Mouse (Mus musculus): ENCODE measurements at regions not wholly inside any gene's neighbourhood (a gene's known extent, or its start where the extent isn't known, plus 50 kb on each side); places are given as distances from the start of the nearest gene placed in this dataset.

GRCm38 (mm10) chr16:12693346-12693745, 416.1 kb upstream of the Ercc4 start:
- Histone ChIP-seq H3K4me2 (replicated peaks; ENCODE audit: low read depth) (no peak overlapping the region), H3K27ac (replicated peaks) (no peak overlapping the region), H3K4me1 (replicated peaks; ENCODE audit: control insufficient read depth, insufficient read depth) (no peaks in the 10 kb centered on the region), H3K9ac (ENCODE audit: low read length) (no peak overlapping the region), H3K4me3 (ENCODE audit: low read depth, low read length) (no peak overlapping the region), H3K9me3 (ENCODE audit: control insufficient read depth, low read length) (no peaks in the 10 kb centered on the region), H3K27me3 (ENCODE audit: control insufficient read depth, insufficient read depth, low read length) (no peaks in the 10 kb centered on the region), H3K36me3 (ENCODE audit: control insufficient read depth, insufficient read depth, low read length) (no peaks in the 10 kb centered on the region)
- TF ChIP-seq CTCF (IDR thresholded peaks at IDR 0.05; ENCODE audit: low read depth) (no peak), EP300 (optimal IDR thresholded peaks at IDR 0.05) (no peak)
- DNase-seq (ENCODE audit: low spot score): no peak
- no peak for ATAC-seq (ENCODE audit: low FRiP score, low TSS enrichment)
- WGBS: 53% methylated on average over 7 of the region's 7 CpGs

- Histone ChIP-seq H3K36me3 (ENCODE audit: control insufficient read depth, insufficient read depth, low read length) (no peaks in the 10 kb centered on the region), H3K9me3 (ENCODE audit: control insufficient read depth, low read length) (no peaks in the 10 kb centered on the region), H3K27me3 (ENCODE audit: control insufficient read depth, insufficient read depth, low read length) (no peaks in the 10 kb centered on the region), H3K4me1 (replicated peaks; ENCODE audit: control insufficient read depth, insufficient read depth) (no peaks in the 10 kb centered on the region), H3K9ac (ENCODE audit: low read length) (no peak overlapping the region), H3K4me2 (replicated peaks; ENCODE audit: low read depth) (no peak overlapping the region), H3K4me3 (ENCODE audit: low read depth, low read length) (no peak overlapping the region), H3K27ac (replicated peaks) (no peak overlapping the region)
- no peak for ATAC-seq (ENCODE audit: low FRiP score, low TSS enrichment)
- no peak for DNase-seq (ENCODE audit: low spot score)
- WGBS: 70% methylated on average over 3 of the region's 3 CpGs
- TF ChIP-seq CTCF (IDR thresholded peaks at IDR 0.05; ENCODE audit: low read depth) (no peak), EP300 (optimal IDR thresholded peaks at IDR 0.05) (no peak)
These were observed 414.8 kb upstream of the Ercc4 start for GRCm38 (mm10) chr16:12694646-12695045.

- no peak for DNase-seq (ENCODE audit: low spot score)
- Histone ChIP-seq H3K4me2 (replicated peaks; ENCODE audit: low read depth) (no peak overlapping the region), H3K4me1 (replicated peaks; ENCODE audit: control insufficient read depth, insufficient read depth) (no peaks in the 10 kb centered on the region), H3K36me3 (ENCODE audit: control insufficient read depth, insufficient read depth, low read length) (no peaks in the 10 kb centered on the region), H3K27me3 (ENCODE audit: control insufficient read depth, insufficient read depth, low read length) (no peaks in the 10 kb centered on the region), H3K4me3 (ENCODE audit: low read depth, low read length) (no peak overlapping the region), H3K27ac (replicated peaks) (no peak overlapping the region), H3K9ac (ENCODE audit: low read length) (no peak overlapping the region), H3K9me3 (ENCODE audit: control insufficient read depth, low read length) (no peaks in the 10 kb centered on the region)
- ATAC-seq (ENCODE audit: low FRiP score, low TSS enrichment): no peak
- TF ChIP-seq EP300 (optimal IDR thresholded peaks at IDR 0.05) (no peak), CTCF (IDR thresholded peaks at IDR 0.05; ENCODE audit: low read depth) (no peak)
- WGBS: 84% methylated on average over 10 of the region's 10 CpGs
These were observed 412.4 kb upstream of the Ercc4 start for GRCm38 (mm10) chr16:12696939-12697621.

GRCm38 (mm10) chr16:12699557-12699956, 409.9 kb upstream of the Ercc4 start:
- TF ChIP-seq EP300 (optimal IDR thresholded peaks at IDR 0.05) (no peak), CTCF (IDR thresholded peaks at IDR 0.05; ENCODE audit: low read depth) (no peak)
- Histone ChIP-seq H3K27me3 (ENCODE audit: control insufficient read depth, insufficient read depth, low read length) (no peaks in the 10 kb centered on the region), H3K4me3 (ENCODE audit: low read depth, low read length) (no peak overlapping the region), H3K4me1 (replicated peaks; ENCODE audit: control insufficient read depth, insufficient read depth) (no peaks in the 10 kb centered on the region), H3K4me2 (replicated peaks; ENCODE audit: low read depth) (no peak overlapping the region), H3K9ac (ENCODE audit: low read length) (no peak overlapping the region), H3K27ac (replicated peaks) (no peak overlapping the region), H3K36me3 (ENCODE audit: control insufficient read depth, insufficient read depth, low read length) (no peaks in the 10 kb centered on the region), H3K9me3 (ENCODE audit: control insufficient read depth, low read length) (no peaks in the 10 kb centered on the region)
- WGBS: 90% methylated on average over 5 of the region's 5 CpGs
- no peak for DNase-seq (ENCODE audit: low spot score)
- no peak for ATAC-seq (ENCODE audit: low FRiP score, low TSS enrichment)

- H3K4me1 ChIP-seq (replicated peaks; ENCODE audit: control insufficient read depth, insufficient read depth): no peaks in the 10 kb centered on the region
- no peak overlapping the region for H3K4me2 ChIP-seq (replicated peaks; ENCODE audit: low read depth)
- no peaks in the 10 kb centered on the region for H3K36me3 ChIP-seq (ENCODE audit: control insufficient read depth, insufficient read depth, low read length)
- no peak overlapping the region for H3K27ac ChIP-seq (replicated peaks)
- 93% methylated on average over 10 of the region's 10 CpGs for WGBS
- ATAC-seq (ENCODE audit: low FRiP score, low TSS enrichment): no peak
- no peak for DNase-seq (ENCODE audit: low spot score)
- H3K9ac ChIP-seq (ENCODE audit: low read length): no peak overlapping the region
- TF ChIP-seq EP300 (optimal IDR thresholded peaks at IDR 0.05) (no peak), CTCF (IDR thresholded peaks at IDR 0.05; ENCODE audit: low read depth) (no peak)
- no peaks in the 10 kb centered on the region for H3K27me3 ChIP-seq (ENCODE audit: control insufficient read depth, insufficient read depth, low read length)
- no peaks in the 10 kb centered on the region for H3K9me3 ChIP-seq (ENCODE audit: control insufficient read depth, low read length)
- no peak overlapping the region for H3K4me3 ChIP-seq (ENCODE audit: low read depth, low read length)
These were observed 409.4 kb upstream of the Ercc4 start for GRCm38 (mm10) chr16:12700088-12700487.

- H3K4me2 ChIP-seq (replicated peaks; ENCODE audit: low read depth): no peak overlapping the region
- H3K27ac ChIP-seq (replicated peaks): no peak overlapping the region
- no peak overlapping the region for H3K4me3 ChIP-seq (ENCODE audit: low read depth, low read length)
- 72% methylated on average over 9 of the region's 9 CpGs for WGBS
- no peak for TF ChIP-seq CTCF (IDR thresholded peaks at IDR 0.05; ENCODE audit: low read depth)
- TF ChIP-seq EP300 (optimal IDR thresholded peaks at IDR 0.05): no peak
- H3K9ac ChIP-seq (ENCODE audit: low read length): no peak overlapping the region
- no peaks in the 10 kb centered on the region for H3K4me1 ChIP-seq (replicated peaks; ENCODE audit: control insufficient read depth, insufficient read depth)
- ATAC-seq (ENCODE audit: low FRiP score, low TSS enrichment): no peak
- H3K36me3 ChIP-seq (ENCODE audit: control insufficient read depth, insufficient read depth, low read length): no peaks in the 10 kb centered on the region
- no peak for DNase-seq (ENCODE audit: low spot score)
- H3K27me3 ChIP-seq (ENCODE audit: control insufficient read depth, insufficient read depth, low read length): no peaks in the 10 kb centered on the region
- H3K9me3 ChIP-seq (ENCODE audit: control insufficient read depth, low read length): no peaks in the 10 kb centered on the region
These were observed 405.5 kb upstream of the Ercc4 start for GRCm38 (mm10) chr16:12703818-12704590.
